Mouse (Mus musculus): ENCODE data around the gene Dstyk. TPM values are rescaled to one million over a fixed set of nuclear protein-coding genes. Genes with fewer than 3 reads are reported as not detected.

Gene Dstyk
- polyA plus RNA-seq (2014; fragmentation: Illumina TruSeq; extraction: RNeasy Lipid Tissue Mini Kit (QIAGEN cat#74804); ENCODE audit: low read depth, low replicate concordance) = 21.4 TPM

GRCm38 (mm10) chr1:132417319-132418251 is at the start of gene Dstyk:
Dstyk (plus strand) TSS chr1:132417555.

GRCm38 (mm10) chr1:132390691-132391579 is 26.4 kb upstream of the Dstyk start, which contains the start of gene Tmcc2:
Tmcc2 (minus strand) TSS chr1:132391281.

GRCm38 (mm10) chr1:132476928-132477691 is 59.8 kb downstream of the Dstyk start, which contains the start of gene Rbbp5:
Rbbp5 (plus strand) TSS chr1:132477365.

GRCm38 (mm10) chr1:132506058-132506457 is 88.7 kb downstream of the Dstyk start, which contains the start of gene Tmem81:
Tmem81 (plus strand) TSS chr1:132506230.

Other genes starting within 250 kb of the Dstyk start
- gene Lemd1, start 226.1 kb upstream of the Dstyk start, polyA plus RNA-seq (2014; fragmentation: Illumina TruSeq; extraction: RNeasy Lipid Tissue Mini Kit (QIAGEN cat#74804); ENCODE audit: low read depth, low replicate concordance) = not detected
- not detected for gene AC124108.1, start 226.1 kb upstream of the Dstyk start, polyA plus RNA-seq (2014; fragmentation: Illumina TruSeq; extraction: RNeasy Lipid Tissue Mini Kit (QIAGEN cat#74804); ENCODE audit: low read depth, low replicate concordance)
- not detected for gene Gm10188, start 187.8 kb upstream of the Dstyk start, polyA plus RNA-seq (2014; fragmentation: Illumina TruSeq; extraction: RNeasy Lipid Tissue Mini Kit (QIAGEN cat#74804); ENCODE audit: low read depth, low replicate concordance)
- 36.2 TPM for gene Klhdc8a, start 118.9 kb upstream of the Dstyk start, polyA plus RNA-seq (2014; fragmentation: Illumina TruSeq; extraction: RNeasy Lipid Tissue Mini Kit (QIAGEN cat#74804); ENCODE audit: low read depth, low replicate concordance)
- 0.93 TPM for gene Nuak2, start 101.4 kb upstream of the Dstyk start, polyA plus RNA-seq (2014; fragmentation: Illumina TruSeq; extraction: RNeasy Lipid Tissue Mini Kit (QIAGEN cat#74804); ENCODE audit: low read depth, low replicate concordance)
- gene Tmcc2, start 26.3 kb upstream of the Dstyk start, polyA plus RNA-seq (2014; fragmentation: Illumina TruSeq; extraction: RNeasy Lipid Tissue Mini Kit (QIAGEN cat#74804); ENCODE audit: low read depth, low replicate concordance) = 1.5 TPM
- gene Rbbp5, start 59.8 kb downstream of the Dstyk start, polyA plus RNA-seq (2014; fragmentation: Illumina TruSeq; extraction: RNeasy Lipid Tissue Mini Kit (QIAGEN cat#74804); ENCODE audit: low read depth, low replicate concordance) = 57.6 TPM
- 2.7 TPM for gene Tmem81, start 88.7 kb downstream of the Dstyk start, polyA plus RNA-seq (2014; fragmentation: Illumina TruSeq; extraction: RNeasy Lipid Tissue Mini Kit (QIAGEN cat#74804); ENCODE audit: low read depth, low replicate concordance)
- gene Cntn2, start 125.7 kb downstream of the Dstyk start, polyA plus RNA-seq (2014; fragmentation: Illumina TruSeq; extraction: RNeasy Lipid Tissue Mini Kit (QIAGEN cat#74804); ENCODE audit: low read depth, low replicate concordance) = not detected

Measured in adrenal gland, adult 10 weeks (tissue).